Mouse (Mus musculus): ENCODE results near the gene Adcy2. TPM values are rescaled to one million over a fixed set of nuclear protein-coding genes. Genes with fewer than 3 reads are reported as not detected.

Gene Adcy2
- polyA plus RNA-seq, 1 experiment from 2014 or later = 6.5 TPM

GRCm38 (mm10) chr13:68597199-68597598 is 402.1 kb downstream of the Adcy2 start, which contains the start of gene 1700001L19Rik:
TSS of gene 1700001L19Rik (plus strand) at chr13:68597421.
- peak within 1 kb of the TSS; percentile 1; the same call in 1 of the 2 replicates for H3K4me3 ChIP-seq
- WGBS = 7% methylated on average over 10 of the region's 10 CpGs
- H3K4me1 ChIP-seq = 0 out of 2 replicates have a peak, but pooled peaks cover 4% of the 10 kb centered on the region
- no peak within 1 kb of the TSS for H3K9ac ChIP-seq
- H3K27ac ChIP-seq = no peak within 1 kb of the TSS
- no peaks in the 10 kb centered on the region for H3K9me3 ChIP-seq (replicated peaks)
- H3K27me3 ChIP-seq = peaks cover 9% of the 10 kb centered on the region
- no peak for ATAC-seq (ENCODE audit: low FRiP score)
- H3K4me2 ChIP-seq (replicated peaks) = peak within 1 kb of the TSS; percentile 47
- H3K36me3 ChIP-seq = peaks cover 12% of the 10 kb centered on the region

- peaks cover 9% of the 10 kb centered on the region for H3K27me3 ChIP-seq
- no peak overlapping the region for H3K4me2 ChIP-seq (replicated peaks)
- peaks cover 45% of the 10 kb centered on the region for H3K36me3 ChIP-seq
- 80% methylated on average over 1 of the region's 1 CpGs for WGBS
- H3K9ac ChIP-seq = no peak overlapping the region
- no peak for ATAC-seq (ENCODE audit: low FRiP score)
- no peaks in the 10 kb centered on the region for H3K9me3 ChIP-seq (replicated peaks)
- no peak overlapping the region for H3K27ac ChIP-seq
- 0 out of 2 replicates have a peak, but pooled peaks cover 4% of the 10 kb centered on the region for H3K4me1 ChIP-seq
- no peak overlapping the region for H3K4me3 ChIP-seq
Observed at GRCm38 (mm10) chr13:68593797-68594196, 405.5 kb downstream of the Adcy2 start.

DNA sequence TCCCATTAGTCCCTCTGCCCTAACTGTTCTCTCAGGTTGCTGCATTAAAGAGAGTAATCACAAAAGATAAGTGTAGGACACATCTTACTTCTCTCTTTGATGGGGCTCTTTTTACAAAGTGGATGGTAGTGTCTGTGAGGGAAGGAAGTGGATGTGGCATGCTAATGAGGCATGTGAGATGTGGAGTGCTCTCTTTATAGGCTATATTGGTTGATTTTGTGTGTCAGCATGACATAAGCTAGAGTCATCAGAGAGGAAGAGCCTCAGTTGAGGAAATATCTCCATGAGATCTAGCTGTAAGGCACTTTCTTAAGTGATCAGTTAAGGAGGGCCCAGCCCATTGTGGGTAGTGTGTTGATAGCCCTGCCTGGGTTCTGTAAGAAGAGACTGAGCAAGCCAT is 411.0 kb downstream of the Adcy2 start:
- no peaks in the 10 kb centered on the region for H3K27me3 ChIP-seq
- H3K9ac ChIP-seq = no peak overlapping the region
- no peaks in the 10 kb centered on the region for H3K9me3 ChIP-seq (replicated peaks)
- H3K4me2 ChIP-seq (replicated peaks) = no peak overlapping the region
- ATAC-seq (ENCODE audit: low FRiP score) = no peak
- no peak overlapping the region for H3K4me3 ChIP-seq
- H3K4me1 ChIP-seq = no peaks in the 10 kb centered on the region
- H3K27ac ChIP-seq = no peak overlapping the region
- H3K36me3 ChIP-seq = peaks cover 94% of the 10 kb centered on the region

- WGBS = 79% methylated on average over 7 of the region's 7 CpGs
- Histone ChIP-seq H3K27me3 (no peaks in the 10 kb centered on the region), H3K36me3 (peaks cover 66% of the 10 kb centered on the region), H3K27ac (no peak overlapping the region), H3K4me1 (peaks cover 10% of the 10 kb centered on the region), H3K4me2 (replicated peaks) (no peak overlapping the region), H3K9me3 (replicated peaks) (no peaks in the 10 kb centered on the region), H3K4me3 (no peak overlapping the region), H3K9ac (no peak overlapping the region; the same call in 1 of the 2 replicates)
- ATAC-seq (ENCODE audit: low FRiP score) = no peak
Observed at GRCm38 (mm10) chr13:68585441-68585840, 413.9 kb downstream of the Adcy2 start.

GRCm38 (mm10) chr13:68583961-68584360 is 415.4 kb downstream of the Adcy2 start:
- H3K4me1 ChIP-seq = peaks cover 10% of the 10 kb centered on the region
- H3K27ac ChIP-seq = no peak overlapping the region
- no peaks in the 10 kb centered on the region for H3K9me3 ChIP-seq (replicated peaks)
- no peaks in the 10 kb centered on the region for H3K27me3 ChIP-seq
- no peak overlapping the region for H3K9ac ChIP-seq
- peaks cover 55% of the 10 kb centered on the region for H3K36me3 ChIP-seq
- ATAC-seq (ENCODE audit: low FRiP score) = no peak
- H3K4me2 ChIP-seq (replicated peaks) = no peak overlapping the region
- WGBS = 97% methylated on average over 11 of the region's 11 CpGs
- no peak overlapping the region for H3K4me3 ChIP-seq

- ATAC-seq (ENCODE audit: low FRiP score) = no peak; the same call in 1 of the 2 replicates
- Histone ChIP-seq H3K9me3 (replicated peaks) (no peaks in the 10 kb centered on the region), H3K9ac (peak overlapping the region; percentile 81), H3K36me3 (peaks cover 45% of the 10 kb centered on the region), H3K4me3 (peak overlapping the region; percentile 79), H3K4me1 (peaks cover 10% of the 10 kb centered on the region), H3K4me2 (replicated peaks) (peak overlapping the region; percentile 76), H3K27ac (peak overlapping the region; percentile 70; the same call in 1 of the 2 replicates), H3K27me3 (no peaks in the 10 kb centered on the region)
- WGBS = 0% methylated on average over 11 of the region's 11 CpGs
Observed at GRCm38 (mm10) chr13:68582517-68582780, 416.9 kb downstream of the Adcy2 start.

GRCm38 (mm10) chr13:68581747-68582516 is 417.4 kb downstream of the Adcy2 start, which contains the start of the genes Mtrr and Fastkd3:
TSS of gene Mtrr (minus strand) at chr13:68582149.
TSS of gene Fastkd3 (plus strand) at chr13:68582234.
- Histone ChIP-seq H3K4me1 (peaks cover 10% of the 10 kb centered on the region), H3K9me3 (replicated peaks) (no peaks in the 10 kb centered on the region), H3K9ac (peak within 1 kb of the TSS; percentile 81), H3K4me3 (peak within 1 kb of the TSS; percentile 79), H3K27me3 (no peaks in the 10 kb centered on the region), H3K27ac (peak within 1 kb of the TSS; percentile 74), H3K36me3 (peaks cover 45% of the 10 kb centered on the region), H3K4me2 (replicated peaks) (peak within 1 kb of the TSS; percentile 76)
- peak; percentile 100 for ATAC-seq (ENCODE audit: low FRiP score)
- WGBS = under 1% methylated on average over 75 of the region's 81 CpGs

DNA sequence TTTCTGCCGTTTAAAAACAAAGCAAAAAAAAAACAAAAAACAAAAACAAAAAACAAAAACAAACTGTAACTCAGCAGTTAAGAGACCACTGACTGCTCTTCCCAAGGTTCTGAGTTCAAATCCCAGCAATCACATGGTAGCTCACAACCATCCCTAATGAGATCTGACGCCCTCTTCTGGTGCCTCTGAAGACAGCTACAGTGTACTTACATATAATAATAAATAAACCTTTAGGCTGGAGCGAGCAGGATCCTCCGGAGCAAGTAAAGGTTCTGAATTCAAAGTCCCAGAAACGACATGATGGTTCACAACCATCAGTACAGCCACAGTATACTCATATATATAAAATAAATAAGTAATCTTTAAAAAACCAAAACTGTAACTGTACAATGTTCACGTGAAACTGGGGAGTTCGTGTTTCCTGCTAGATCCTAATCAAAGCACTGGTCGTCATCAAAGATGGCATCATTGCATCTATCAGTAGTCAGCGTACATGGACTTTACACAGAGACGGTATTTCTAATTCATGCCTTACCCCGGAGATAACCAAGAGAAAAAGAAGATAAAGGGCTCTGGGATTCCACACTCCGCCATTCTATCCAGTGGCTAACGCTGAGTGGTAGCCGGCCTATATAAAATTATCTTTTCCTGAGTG is 418.1 kb downstream of the Adcy2 start:
- ATAC-seq (ENCODE audit: low FRiP score) = no peak; the same call in 1 of the 2 replicates
- Histone ChIP-seq H3K9ac (peak overlapping the region; percentile 81), H3K4me3 (peak overlapping the region; percentile 79), H3K4me2 (replicated peaks) (peak overlapping the region; percentile 76), H3K36me3 (peaks cover 48% of the 10 kb centered on the region), H3K27me3 (no peaks in the 10 kb centered on the region), H3K27ac (no peak overlapping the region; the same call in 1 of the 2 replicates), H3K4me1 (peaks cover 10% of the 10 kb centered on the region), H3K9me3 (replicated peaks) (no peaks in the 10 kb centered on the region)
- WGBS = 30% methylated on average over 14 of the region's 14 CpGs

GRCm38 (mm10) chr13:68577945-68578344 is 421.4 kb downstream of the Adcy2 start:
- no peak overlapping the region for H3K4me3 ChIP-seq
- H3K36me3 ChIP-seq = peaks cover 31% of the 10 kb centered on the region
- H3K27me3 ChIP-seq = no peaks in the 10 kb centered on the region
- H3K9me3 ChIP-seq (replicated peaks) = no peaks in the 10 kb centered on the region
- 93% methylated on average over 7 of the region's 7 CpGs for WGBS
- no peak for ATAC-seq (ENCODE audit: low FRiP score)
- peaks cover 8% of the 10 kb centered on the region for H3K4me1 ChIP-seq
- no peak overlapping the region for H3K4me2 ChIP-seq (replicated peaks)
- H3K9ac ChIP-seq = no peak overlapping the region
- H3K27ac ChIP-seq = no peak overlapping the region

GRCm38 (mm10) chr13:68574398-68574797 is 424.9 kb downstream of the Adcy2 start:
- H3K9me3 ChIP-seq (replicated peaks) = no peaks in the 10 kb centered on the region
- H3K4me1 ChIP-seq = no peaks in the 10 kb centered on the region
- no peak overlapping the region for H3K27ac ChIP-seq
- WGBS = 80% methylated on average over 4 of the region's 4 CpGs
- ATAC-seq (ENCODE audit: low FRiP score) = no peak
- H3K4me3 ChIP-seq = no peak overlapping the region
- no peaks in the 10 kb centered on the region for H3K27me3 ChIP-seq
- peaks cover 53% of the 10 kb centered on the region for H3K36me3 ChIP-seq
- no peak overlapping the region for H3K9ac ChIP-seq
- H3K4me2 ChIP-seq (replicated peaks) = no peak overlapping the region

- ATAC-seq (ENCODE audit: low FRiP score) = no peak
- peaks cover 50% of the 10 kb centered on the region for H3K36me3 ChIP-seq
- H3K4me3 ChIP-seq = no peak overlapping the region
- no peak overlapping the region for H3K4me2 ChIP-seq (replicated peaks)
- no peak overlapping the region for H3K9ac ChIP-seq
- no peaks in the 10 kb centered on the region for H3K4me1 ChIP-seq
- H3K27ac ChIP-seq = no peak overlapping the region; the same call in 1 of the 2 replicates
- 69% methylated on average over 10 of the region's 10 CpGs for WGBS
- no peaks in the 10 kb centered on the region for H3K27me3 ChIP-seq
- H3K9me3 ChIP-seq (replicated peaks) = no peaks in the 10 kb centered on the region
Observed at GRCm38 (mm10) chr13:68572966-68573913, 426.1 kb downstream of the Adcy2 start.

DNA sequence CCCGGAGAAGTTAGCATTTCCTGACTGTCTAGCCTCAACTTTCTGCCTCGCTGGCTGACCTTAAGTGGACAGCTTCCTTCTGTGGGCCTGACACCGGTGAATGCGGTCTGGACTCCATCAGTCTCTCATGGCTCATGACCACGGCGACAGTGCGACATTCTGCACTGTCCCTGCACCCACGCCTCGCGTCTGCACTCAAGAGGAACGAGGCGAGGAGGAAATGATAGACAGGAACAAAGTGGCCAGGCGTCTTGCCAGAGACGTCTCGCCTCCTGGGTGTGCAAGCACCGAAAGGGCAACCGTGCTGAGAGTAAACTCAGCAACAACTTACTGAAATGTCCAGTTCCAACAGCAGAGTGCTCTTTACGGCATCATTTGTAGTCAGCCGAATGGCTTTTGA is 427.1 kb downstream of the Adcy2 start:
- no peak for ATAC-seq (ENCODE audit: low FRiP score)
- Histone ChIP-seq H3K27me3 (no peaks in the 10 kb centered on the region), H3K9ac (no peak overlapping the region), H3K9me3 (replicated peaks) (no peaks in the 10 kb centered on the region), H3K4me2 (replicated peaks) (no peak overlapping the region), H3K4me1 (no peaks in the 10 kb centered on the region), H3K36me3 (peaks cover 52% of the 10 kb centered on the region), H3K4me3 (no peak overlapping the region), H3K27ac (no peak overlapping the region)
- WGBS = 94% methylated on average over 19 of the region's 19 CpGs

All from hindbrain, embryonic 12.5 days (tissue).